Mouse (Mus musculus) bone marrow, adult 2 months (tissue): ENCODE data around the gene H2-Eb2.

Experiments
- CTCF ChIP-seq: fragments of 200-500 bp; IDR thresholded peaks from 2 replicates; pipeline ENCODE4 v1.5.1; 2011; ENCODE audit warnings: low read length, control low read depth; ENCODE audit not compliant: control insufficient read depth, insufficient read depth
- POLR2A ChIP-seq: fragments of 200-500 bp; IDR thresholded peaks from 2 replicates; pipeline ENCODE4 v1.6.1; 2011; ENCODE audit warnings: low read depth, mild to moderate bottlenecking, control low read depth, low read length, borderline replicate concordance; ENCODE audit not compliant: control insufficient read depth

- no peak for TF ChIP-seq CTCF
- no peak for TF ChIP-seq POLR2A
Measured at GRCm38 (mm10) chr17:34307216-34307615, 18.2 kb upstream of the H2-Eb2 start.
